Mouse (Mus musculus): Measurements from ENCODE around the gene AI597479.

DNA sequence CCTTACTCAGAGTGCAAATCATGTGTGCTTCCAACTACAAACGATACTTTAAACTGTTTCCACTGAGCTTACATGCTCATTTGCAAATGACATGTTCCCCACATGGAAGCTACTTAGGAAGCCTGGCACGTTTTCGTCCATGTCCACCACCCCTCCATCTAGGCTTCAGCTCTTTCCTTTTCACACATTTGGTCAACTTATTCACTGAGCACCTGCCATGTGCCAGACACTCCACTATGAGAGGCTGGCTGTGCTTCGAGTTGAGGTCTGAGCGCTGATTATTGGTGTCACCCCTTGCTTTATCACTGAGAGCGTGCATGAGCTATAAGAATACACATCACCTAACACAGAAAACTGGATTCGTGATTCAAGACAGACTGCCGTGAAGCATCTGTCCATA lies 26.5 kb upstream of the AI597479 start:
- no peak for TF ChIP-seq GATA1 (IDR thresholded peaks at IDR 0.05; ENCODE audit: borderline replicate concordance, low read length)
- TF ChIP-seq FLI1 (IDR thresholded peaks at IDR 0.05; ENCODE audit: low read length) = no peak
